Mouse (Mus musculus): ENCODE measurements at regions not wholly inside any gene's neighbourhood (a gene's known extent, or its start where the extent isn't known, plus 50 kb on each side); places are given as distances from the start of the nearest gene placed in this dataset.

GRCm38 (mm10) chr5:64600392-64600791, 202.8 kb upstream of the Klf3 start:
- ATAC-seq (ENCODE audit: extremely low read depth, insufficient number of reproducible peaks, low FRiP score, low TSS enrichment) = peak; percentile 60; the same call in 1 of the 2 replicates
- Histone ChIP-seq H3K4me1 (peaks cover 51% of the 10 kb centered on the region), H3K27me3 (replicated peaks) (no peaks in the 10 kb centered on the region), H3K9ac (peak overlapping the region; percentile 53), H3K9me3 (no peaks in the 10 kb centered on the region), H3K4me3 (peak overlapping the region; percentile 38), H3K36me3 (no peaks in the 10 kb centered on the region), H3K27ac (replicated peaks) (peak overlapping the region; percentile 84), H3K4me2 (peak overlapping the region; percentile 65)
- 12% methylated on average over 7 of the region's 7 CpGs for WGBS

- Histone ChIP-seq H3K4me2 (peak overlapping the region; percentile 65), H3K27ac (replicated peaks) (peak overlapping the region; percentile 84), H3K9ac (no peak overlapping the region), H3K9me3 (no peaks in the 10 kb centered on the region), H3K4me3 (no peak overlapping the region), H3K36me3 (no peaks in the 10 kb centered on the region), H3K4me1 (peaks cover 46% of the 10 kb centered on the region), H3K27me3 (replicated peaks) (no peaks in the 10 kb centered on the region)
- no peak for ATAC-seq (ENCODE audit: extremely low read depth, insufficient number of reproducible peaks, low FRiP score, low TSS enrichment)
- 20% methylated on average over 2 of the region's 2 CpGs for WGBS
Observed at GRCm38 (mm10) chr5:64600811-64601210, 202.4 kb upstream of the Klf3 start.

- WGBS = 17% methylated on average over 8 of the region's 8 CpGs
- Histone ChIP-seq H3K4me1 (peaks cover 44% of the 10 kb centered on the region), H3K9ac (peak overlapping the region; percentile 42; the same call in 1 of the 2 replicates), H3K4me2 (no peak overlapping the region), H3K27ac (replicated peaks) (peak overlapping the region; percentile 45; the same call in 1 of the 2 replicates), H3K27me3 (replicated peaks) (no peaks in the 10 kb centered on the region), H3K9me3 (no peaks in the 10 kb centered on the region), H3K4me3 (no peak overlapping the region), H3K36me3 (no peaks in the 10 kb centered on the region)
- ATAC-seq (ENCODE audit: extremely low read depth, insufficient number of reproducible peaks, low FRiP score, low TSS enrichment) = no peak
Observed at GRCm38 (mm10) chr5:64601285-64601684, 201.9 kb upstream of the Klf3 start.

- peak overlapping the region; percentile 42 for H3K9ac ChIP-seq
- no peak for ATAC-seq (ENCODE audit: extremely low read depth, insufficient number of reproducible peaks, low FRiP score, low TSS enrichment)
- peaks cover 44% of the 10 kb centered on the region for H3K4me1 ChIP-seq
- H3K4me3 ChIP-seq = no peak overlapping the region
- 61% methylated on average over 5 of the region's 5 CpGs for WGBS
- no peaks in the 10 kb centered on the region for H3K9me3 ChIP-seq
- no peaks in the 10 kb centered on the region for H3K36me3 ChIP-seq
- H3K4me2 ChIP-seq = no peak overlapping the region
- peak overlapping the region; percentile 45; the same call in 1 of the 2 replicates for H3K27ac ChIP-seq (replicated peaks)
- H3K27me3 ChIP-seq (replicated peaks) = no peaks in the 10 kb centered on the region
Observed at GRCm38 (mm10) chr5:64601832-64602231, 201.4 kb upstream of the Klf3 start.

GRCm38 (mm10) chr5:64602356-64602936, 200.7 kb upstream of the Klf3 start:
- Histone ChIP-seq H3K27me3 (replicated peaks) (no peaks in the 10 kb centered on the region), H3K36me3 (no peaks in the 10 kb centered on the region), H3K27ac (replicated peaks) (no peak overlapping the region), H3K4me2 (no peak overlapping the region), H3K9ac (no peak overlapping the region), H3K9me3 (no peaks in the 10 kb centered on the region), H3K4me3 (no peak overlapping the region), H3K4me1 (peaks cover 44% of the 10 kb centered on the region)
- WGBS = 78% methylated on average over 8 of the region's 8 CpGs
- ATAC-seq (ENCODE audit: extremely low read depth, insufficient number of reproducible peaks, low FRiP score, low TSS enrichment) = no peak

- Histone ChIP-seq H3K27me3 (replicated peaks) (no peaks in the 10 kb centered on the region), H3K9ac (no peak overlapping the region), H3K4me3 (no peak overlapping the region), H3K4me2 (no peak overlapping the region), H3K36me3 (no peaks in the 10 kb centered on the region), H3K9me3 (no peaks in the 10 kb centered on the region), H3K27ac (replicated peaks) (no peak overlapping the region), H3K4me1 (peaks cover 44% of the 10 kb centered on the region)
- no peak for ATAC-seq (ENCODE audit: extremely low read depth, insufficient number of reproducible peaks, low FRiP score, low TSS enrichment)
- WGBS = 66% methylated on average over 11 of the region's 11 CpGs
Observed at GRCm38 (mm10) chr5:64602996-64603755, 200.0 kb upstream of the Klf3 start.

- Histone ChIP-seq H3K36me3 (no peaks in the 10 kb centered on the region), H3K4me1 (peaks cover 36% of the 10 kb centered on the region), H3K9ac (no peak overlapping the region), H3K4me3 (no peak overlapping the region), H3K27ac (replicated peaks) (no peak overlapping the region), H3K9me3 (no peaks in the 10 kb centered on the region), H3K4me2 (no peak overlapping the region), H3K27me3 (replicated peaks) (no peaks in the 10 kb centered on the region)
- no peak for ATAC-seq (ENCODE audit: extremely low read depth, insufficient number of reproducible peaks, low FRiP score, low TSS enrichment)
Observed at GRCm38 (mm10) chr5:64605171-64605570, 198.0 kb upstream of the Klf3 start.

- H3K27ac ChIP-seq (replicated peaks) = no peak overlapping the region
- 69% methylated on average over 5 of the region's 5 CpGs for WGBS
- H3K36me3 ChIP-seq = no peaks in the 10 kb centered on the region
- no peak overlapping the region for H3K4me3 ChIP-seq
- no peak for ATAC-seq (ENCODE audit: extremely low read depth, insufficient number of reproducible peaks, low FRiP score, low TSS enrichment)
- peaks cover 36% of the 10 kb centered on the region for H3K4me1 ChIP-seq
- no peaks in the 10 kb centered on the region for H3K27me3 ChIP-seq (replicated peaks)
- H3K4me2 ChIP-seq = no peak overlapping the region
- no peaks in the 10 kb centered on the region for H3K9me3 ChIP-seq
- no peak overlapping the region for H3K9ac ChIP-seq
Observed at GRCm38 (mm10) chr5:64605991-64606390, 197.2 kb upstream of the Klf3 start.

GRCm38 (mm10) chr5:64609378-64610087, 193.7 kb upstream of the Klf3 start:
- no peaks in the 10 kb centered on the region for H3K27me3 ChIP-seq (replicated peaks)
- 67% methylated on average over 3 of the region's 3 CpGs for WGBS
- no peak overlapping the region for H3K4me3 ChIP-seq
- H3K9ac ChIP-seq = no peak overlapping the region
- H3K4me1 ChIP-seq = peaks cover 19% of the 10 kb centered on the region
- ATAC-seq (ENCODE audit: extremely low read depth, insufficient number of reproducible peaks, low FRiP score, low TSS enrichment) = no peak
- no peaks in the 10 kb centered on the region for H3K36me3 ChIP-seq
- H3K4me2 ChIP-seq = no peak overlapping the region
- H3K27ac ChIP-seq (replicated peaks) = peak overlapping the region; percentile 85
- no peaks in the 10 kb centered on the region for H3K9me3 ChIP-seq

- H3K27me3 ChIP-seq (replicated peaks) = no peaks in the 10 kb centered on the region
- no peak overlapping the region for H3K4me3 ChIP-seq
- peaks cover 19% of the 10 kb centered on the region for H3K4me1 ChIP-seq
- H3K36me3 ChIP-seq = no peaks in the 10 kb centered on the region
- peak overlapping the region; percentile 58 for H3K9ac ChIP-seq
- ATAC-seq (ENCODE audit: extremely low read depth, insufficient number of reproducible peaks, low FRiP score, low TSS enrichment) = no peak
- H3K9me3 ChIP-seq = no peaks in the 10 kb centered on the region
- H3K27ac ChIP-seq (replicated peaks) = peak overlapping the region; percentile 85
- WGBS = 21% methylated on average over 3 of the region's 3 CpGs
- H3K4me2 ChIP-seq = peak overlapping the region; percentile 41
Observed at GRCm38 (mm10) chr5:64610146-64610545, 193.0 kb upstream of the Klf3 start.

- peak; percentile 74 for ATAC-seq (ENCODE audit: extremely low read depth, insufficient number of reproducible peaks, low FRiP score, low TSS enrichment)
- WGBS = 24% methylated on average over 11 of the region's 13 CpGs
- Histone ChIP-seq H3K4me3 (no peak overlapping the region), H3K4me2 (peak overlapping the region; percentile 41), H3K4me1 (peaks cover 19% of the 10 kb centered on the region), H3K9ac (peak overlapping the region; percentile 58; the same call in 1 of the 2 replicates), H3K27me3 (replicated peaks) (no peaks in the 10 kb centered on the region), H3K9me3 (no peaks in the 10 kb centered on the region), H3K36me3 (no peaks in the 10 kb centered on the region), H3K27ac (replicated peaks) (peak overlapping the region; percentile 85)
Observed at GRCm38 (mm10) chr5:64610562-64611405, 192.4 kb upstream of the Klf3 start.

Data from heart, embryonic 13.5 days (tissue).